Mouse (Mus musculus): Measurements from ENCODE around the gene Ctnnbl1.

GRCm38 (mm10) chr2:157707191-157707923 lies 29.8 kb upstream of the Ctnnbl1 start:
- no peak for TF ChIP-seq RAD21 (IDR thresholded peaks at IDR 0.05; ENCODE audit: low read depth, low read length)
- no peak for TF ChIP-seq ZKSCAN1 (IDR thresholded peaks at IDR 0.05; ENCODE audit: borderline replicate concordance, low read depth, low read length)
- no peak for TF ChIP-seq POLR2A (IDR thresholded peaks at IDR 0.05; ENCODE audit: low read depth, low read length)
- no peak for TF ChIP-seq POLR2AphosphoS2 (IDR thresholded peaks at IDR 0.05; ENCODE audit: low read depth, low read length)
- no peak for TF ChIP-seq JUND (conservative IDR thresholded peaks at IDR 0.05; ENCODE audit: low read depth, low read length)
- no peak for TF ChIP-seq UBTF (IDR thresholded peaks at IDR 0.05; ENCODE audit: low read depth, low read length)
- no peak for TF ChIP-seq ZC3H11A (IDR thresholded peaks at IDR 0.05; ENCODE audit: low read depth, low read length)
- TF ChIP-seq CTCF (conservative IDR thresholded peaks at IDR 0.05 in 1 of 2, IDR thresholded peaks at IDR 0.05 in 1 of 2; ENCODE audit: low read depth in 2 of 2, low read length in 2 of 2) = no peak
- TF ChIP-seq EP300 (IDR thresholded peaks at IDR 0.05; ENCODE audit: low read length) = no peak
- no peak for TF ChIP-seq TCF12 (IDR thresholded peaks at IDR 0.05; ENCODE audit: low read depth, low read length)
- no peak for TF ChIP-seq CHD2 (IDR thresholded peaks at IDR 0.05; ENCODE audit: low read length)
